Mouse (Mus musculus): ENCODE measurements around the gene Medag. TPM values are rescaled to one million over a fixed set of nuclear protein-coding genes. Genes with fewer than 3 reads are reported as not detected.

The Medag gene
- polyA plus RNA-seq, 1 experiment from 2014 or later, result 2.4 TPM

GRCm38 (mm10) chr5:149388947-149389346 is 22.6 kb upstream of the Medag start:
- H3K4me2 ChIP-seq (replicated peaks), result no peak overlapping the region
- H3K4me3 ChIP-seq (replicated peaks), result no peak overlapping the region
- no peaks in the 10 kb centered on the region for H3K9me3 ChIP-seq
- no peak for ATAC-seq
- H3K27me3 ChIP-seq (replicated peaks), result no peaks in the 10 kb centered on the region
- peak overlapping the region; percentile 42; the same call in 1 of the 2 replicates for H3K27ac ChIP-seq
- no peak overlapping the region for H3K9ac ChIP-seq
- H3K4me1 ChIP-seq (replicated peaks), result peaks cover 16% of the 10 kb centered on the region; the same call in 1 of the 2 replicates
- H3K36me3 ChIP-seq, result no peaks in the 10 kb centered on the region
- WGBS, result 73% methylated on average over 5 of the region's 5 CpGs

- peak; percentile 57; the same call in 1 of the 2 replicates for ATAC-seq
These were observed 21.9 kb upstream of the Medag start for GRCm38 (mm10) chr5:149389548-149390211.

GRCm38 (mm10) chr5:149391574-149392375 is 19.8 kb upstream of the Medag start:
- Histone ChIP-seq H3K9me3 (no peaks in the 10 kb centered on the region), H3K4me1 (replicated peaks) (peaks cover 16% of the 10 kb centered on the region; the same call in 1 of the 2 replicates), H3K36me3 (no peaks in the 10 kb centered on the region), H3K27me3 (replicated peaks) (no peaks in the 10 kb centered on the region), H3K4me2 (replicated peaks) (peak overlapping the region; percentile 26), H3K27ac (peak overlapping the region; percentile 71), H3K4me3 (replicated peaks) (no peak overlapping the region), H3K9ac (no peak overlapping the region)
- 11% methylated on average over 18 of the region's 18 CpGs for WGBS
- ATAC-seq, result peak; percentile 60; the same call in 1 of the 2 replicates

More at GRCm38 (mm10) chr5:149389548-149390211, 21.9 kb upstream of the Medag start:
- H3K4me1 ChIP-seq (replicated peaks), result peaks cover 16% of the 10 kb centered on the region; the same call in 1 of the 2 replicates
- H3K4me3 ChIP-seq (replicated peaks), result no peak overlapping the region
- no peak overlapping the region; the same call in 1 of the 2 replicates for H3K27ac ChIP-seq
- H3K4me2 ChIP-seq (replicated peaks), result no peak overlapping the region
- 49% methylated on average over 11 of the region's 11 CpGs for WGBS
- no peaks in the 10 kb centered on the region for H3K36me3 ChIP-seq
- H3K27me3 ChIP-seq (replicated peaks), result no peaks in the 10 kb centered on the region
- H3K9ac ChIP-seq, result no peak overlapping the region
- no peaks in the 10 kb centered on the region for H3K9me3 ChIP-seq

GRCm38 (mm10) chr5:149392420-149392988 is 19.0 kb upstream of the Medag start:
- WGBS, result 47% methylated on average over 6 of the region's 6 CpGs
- peaks cover 16% of the 10 kb centered on the region; the same call in 1 of the 2 replicates for H3K4me1 ChIP-seq (replicated peaks)
- H3K4me2 ChIP-seq (replicated peaks), result no peak overlapping the region
- H3K36me3 ChIP-seq, result no peaks in the 10 kb centered on the region
- H3K9me3 ChIP-seq, result no peaks in the 10 kb centered on the region
- no peak for ATAC-seq
- H3K9ac ChIP-seq, result no peak overlapping the region
- H3K27me3 ChIP-seq (replicated peaks), result no peaks in the 10 kb centered on the region
- no peak overlapping the region for H3K4me3 ChIP-seq (replicated peaks)
- H3K27ac ChIP-seq, result peak overlapping the region; percentile 71; the same call in 1 of the 2 replicates

GRCm38 (mm10) chr5:149401446-149401975 is 10.0 kb upstream of the Medag start:
- Histone ChIP-seq H3K4me3 (replicated peaks) (no peak overlapping the region), H3K4me2 (replicated peaks) (no peak overlapping the region), H3K4me1 (replicated peaks) (no peaks in the 10 kb centered on the region), H3K27ac (no peak overlapping the region), H3K36me3 (no peaks in the 10 kb centered on the region), H3K9ac (no peak overlapping the region), H3K9me3 (no peaks in the 10 kb centered on the region), H3K27me3 (replicated peaks) (no peaks in the 10 kb centered on the region)
- 78% methylated on average over 7 of the region's 7 CpGs for WGBS
- no peak for ATAC-seq

- no peak overlapping the region for H3K27ac ChIP-seq
- 68% methylated on average over 10 of the region's 10 CpGs for WGBS
- no peaks in the 10 kb centered on the region for H3K4me1 ChIP-seq (replicated peaks)
- H3K9me3 ChIP-seq, result no peaks in the 10 kb centered on the region
- H3K4me3 ChIP-seq (replicated peaks), result no peak overlapping the region
- no peaks in the 10 kb centered on the region for H3K27me3 ChIP-seq (replicated peaks)
- no peak for ATAC-seq
- H3K9ac ChIP-seq, result no peak overlapping the region
- no peaks in the 10 kb centered on the region for H3K36me3 ChIP-seq
- H3K4me2 ChIP-seq (replicated peaks), result no peak overlapping the region
These were observed 9.5 kb upstream of the Medag start for GRCm38 (mm10) chr5:149402029-149402428.

- no peaks in the 10 kb centered on the region for H3K27me3 ChIP-seq (replicated peaks)
- H3K9ac ChIP-seq, result no peak overlapping the region
- ATAC-seq, result no peak
- H3K4me2 ChIP-seq (replicated peaks), result no peak overlapping the region
- H3K36me3 ChIP-seq, result no peaks in the 10 kb centered on the region
- H3K4me1 ChIP-seq (replicated peaks), result no peaks in the 10 kb centered on the region
- 62% methylated on average over 5 of the region's 5 CpGs for WGBS
- no peak overlapping the region for H3K4me3 ChIP-seq (replicated peaks)
- H3K9me3 ChIP-seq, result no peaks in the 10 kb centered on the region
- no peak overlapping the region for H3K27ac ChIP-seq
These were observed 8.2 kb upstream of the Medag start for GRCm38 (mm10) chr5:149403386-149403785.

GRCm38 (mm10) chr5:149404710-149405109 is 6.8 kb upstream of the Medag start:
- no peaks in the 10 kb centered on the region for H3K4me1 ChIP-seq (replicated peaks)
- no peak overlapping the region for H3K27ac ChIP-seq
- no peaks in the 10 kb centered on the region for H3K36me3 ChIP-seq
- ATAC-seq, result no peak
- no peaks in the 10 kb centered on the region for H3K9me3 ChIP-seq
- H3K4me3 ChIP-seq (replicated peaks), result no peak overlapping the region
- no peak overlapping the region for H3K9ac ChIP-seq
- H3K4me2 ChIP-seq (replicated peaks), result no peak overlapping the region
- no peaks in the 10 kb centered on the region for H3K27me3 ChIP-seq (replicated peaks)
- WGBS, result 80% methylated on average over 5 of the region's 5 CpGs

GRCm38 (mm10) chr5:149406791-149407276 is 4.7 kb upstream of the Medag start:
- peaks cover 5% of the 10 kb centered on the region for H3K27me3 ChIP-seq (replicated peaks)
- H3K27ac ChIP-seq, result no peak overlapping the region
- 71% methylated on average over 8 of the region's 8 CpGs for WGBS
- H3K4me1 ChIP-seq (replicated peaks), result peaks cover 9% of the 10 kb centered on the region; the same call in 1 of the 2 replicates
- no peak for ATAC-seq
- H3K36me3 ChIP-seq, result no peaks in the 10 kb centered on the region
- no peak overlapping the region for H3K4me3 ChIP-seq (replicated peaks)
- no peak overlapping the region for H3K9ac ChIP-seq
- no peaks in the 10 kb centered on the region for H3K9me3 ChIP-seq
- H3K4me2 ChIP-seq (replicated peaks), result no peak overlapping the region

- Histone ChIP-seq H3K4me3 (replicated peaks) (no peak overlapping the region), H3K27ac (no peak overlapping the region), H3K4me2 (replicated peaks) (no peak overlapping the region), H3K27me3 (replicated peaks) (peaks cover 16% of the 10 kb centered on the region), H3K36me3 (no peaks in the 10 kb centered on the region), H3K4me1 (replicated peaks) (peaks cover 15% of the 10 kb centered on the region), H3K9me3 (no peaks in the 10 kb centered on the region), H3K9ac (no peak overlapping the region)
- 93% methylated on average over 3 of the region's 3 CpGs for WGBS
- ATAC-seq, result no peak
These were observed 2.0 kb upstream of the Medag start for GRCm38 (mm10) chr5:149409502-149409901.

- no peak for ATAC-seq
- WGBS, result 43% methylated on average over 11 of the region's 11 CpGs
These were observed 636 bp downstream of the Medag start for GRCm38 (mm10) chr5:149412194-149412575.

GRCm38 (mm10) chr5:149412671-149413070 is 1.1 kb downstream of the Medag start:
- H3K4me2 ChIP-seq (replicated peaks), result peak overlapping the region; percentile 79; the same call in 1 of the 2 replicates
- H3K27me3 ChIP-seq (replicated peaks), result peaks cover 16% of the 10 kb centered on the region
- H3K9ac ChIP-seq, result no peak overlapping the region
- H3K9me3 ChIP-seq, result no peaks in the 10 kb centered on the region
- 87% methylated on average over 10 of the region's 10 CpGs for WGBS
- no peak overlapping the region for H3K27ac ChIP-seq
- H3K4me1 ChIP-seq (replicated peaks), result peaks cover 15% of the 10 kb centered on the region
- no peaks in the 10 kb centered on the region for H3K36me3 ChIP-seq
- peak overlapping the region; percentile 39 for H3K4me3 ChIP-seq (replicated peaks)
- ATAC-seq, result no peak

More at GRCm38 (mm10) chr5:149412194-149412575, 636 bp downstream of the Medag start:
- Histone ChIP-seq H3K27ac (no peak overlapping the region), H3K4me3 (replicated peaks) (peak overlapping the region; percentile 39), H3K36me3 (no peaks in the 10 kb centered on the region), H3K9me3 (no peaks in the 10 kb centered on the region), H3K4me2 (replicated peaks) (peak overlapping the region; percentile 79), H3K9ac (peak overlapping the region; percentile 52), H3K27me3 (replicated peaks) (peaks cover 16% of the 10 kb centered on the region), H3K4me1 (replicated peaks) (peaks cover 15% of the 10 kb centered on the region)

All from intestine, embryonic 15.5 days (tissue).